Mouse (Mus musculus) left cerebral cortex, postnatal 4 days (tissue): ENCODE measurements at regions not wholly inside any gene's neighbourhood (a gene's known extent, or its start where the extent isn't known, plus 50 kb on each side); places are given as distances from the start of the nearest gene placed in this dataset.
"Not testable (repeated sequence)": the region's sequence is repeated elsewhere in the genome, so short reads cannot be mapped to it uniquely, and the experiment has no call there.

Experiments used
- DNase-seq: peaks from one replicate; pipeline ENCODE4 v3.0.0-alpha.2; 2022
- intact Hi-C: fragments of 180-260 bp; cut with DNase I; formaldehyde crosslinking; loops from one replicate; pipeline ENCODE4 v1.15.1; 2025

GRCm38 (mm10) chr14:18511094-18511493 lies 179.4 kb upstream of the Ube2e1 start:
- peak; percentile 34 for DNase-seq
- intact Hi-C loops: loop anchor here (2.0 kb wide), 1 partner anchor 24 kb away; no protein-coding TSS in a partner anchor

DNA sequence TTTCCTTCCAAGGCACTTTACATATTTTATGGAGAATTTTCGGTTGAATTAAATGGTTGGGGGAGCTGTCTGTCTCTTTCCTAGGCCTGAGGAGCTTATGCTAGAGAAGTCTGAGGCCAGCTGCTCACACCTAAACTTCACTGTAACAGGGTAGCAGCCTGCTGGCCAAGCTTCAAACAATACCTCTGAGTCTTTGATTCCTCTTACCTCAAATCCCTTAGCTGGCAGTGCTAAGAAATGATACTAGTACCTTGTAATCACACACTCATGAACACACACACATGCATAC lies 176.6 kb upstream of the Ube2e1 start:
- no peak for DNase-seq
- intact Hi-C loops: loop anchor here (10.0 kb wide), 1 partner anchor 234 kb away; the partner anchor contains the start of genes Nkiras1 and Rpl15

DNA sequence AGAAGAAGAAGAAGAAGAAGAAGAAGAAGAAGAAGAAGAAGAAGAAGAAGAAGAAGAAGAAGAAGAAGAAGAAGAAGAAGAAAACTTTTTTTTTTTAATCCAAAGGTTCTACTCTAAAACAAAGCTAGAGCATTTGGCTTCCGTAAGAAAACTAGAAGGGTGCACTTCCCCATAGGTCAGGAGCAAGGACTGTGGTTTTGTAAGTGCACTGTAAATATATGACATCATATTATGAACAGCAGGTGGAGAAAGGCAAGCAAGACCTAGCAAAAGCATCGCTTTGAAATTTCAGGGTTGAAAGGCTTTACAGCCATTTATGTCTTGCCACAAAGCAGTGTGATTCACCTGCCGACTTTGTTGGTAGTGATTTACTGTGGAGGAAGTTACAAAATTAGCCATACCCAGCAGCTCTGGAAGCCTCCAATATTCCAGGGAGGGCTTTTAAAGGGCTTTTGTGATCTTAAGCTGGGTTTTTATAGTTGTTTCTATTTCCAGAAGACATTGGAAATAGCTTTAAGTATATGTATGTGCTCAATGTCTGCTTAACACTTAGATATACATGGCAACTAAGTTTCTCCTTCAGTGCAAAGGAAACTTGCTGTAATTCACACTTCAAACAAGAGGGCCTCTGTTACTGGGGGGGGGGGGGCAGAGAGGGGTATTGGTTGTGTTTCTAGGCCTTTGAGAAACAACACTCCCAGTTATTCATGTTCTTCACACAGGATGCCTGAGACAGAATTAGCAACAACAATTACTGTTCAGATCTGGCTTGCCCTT lies 176.1 kb upstream of the Ube2e1 start:
- no peak for DNase-seq
- intact Hi-C loops: loop anchor here (10.0 kb wide), 1 partner anchor 233 kb away; the partner anchor contains the start of genes Nkiras1 and Rpl15

DNA sequence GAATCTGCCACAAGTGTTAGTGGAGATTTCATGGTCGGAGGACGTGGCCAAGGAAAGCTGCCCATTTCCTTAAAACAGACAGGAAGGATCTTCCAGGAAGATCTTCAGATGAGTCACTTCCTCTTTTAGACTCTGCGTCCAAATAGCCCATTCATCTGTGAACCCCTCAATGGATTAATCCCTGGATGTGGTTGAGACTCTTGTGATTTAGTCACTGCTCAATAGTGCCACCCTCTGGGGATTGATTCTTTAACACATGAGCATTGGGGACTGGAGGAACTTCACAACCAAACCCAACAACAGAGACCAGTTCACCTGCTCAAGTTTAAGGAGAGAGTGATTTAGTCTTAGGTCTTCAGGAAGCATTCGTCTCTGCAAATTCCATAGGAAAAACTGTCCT lies 174.5 kb upstream of the Ube2e1 start:
- intact Hi-C loops: loop anchor here (10.0 kb wide), 1 partner anchor 231 kb away; the partner anchor contains the start of genes Nkiras1 and Rpl15
- DNase-seq: no peak

- intact Hi-C loops: loop anchor here (10.0 kb wide), 1 partner anchor 226 kb away; the partner anchor contains the start of genes Nkiras1 and Rpl15
- DNase-seq: peak; percentile 41
These were observed 168.7 kb upstream of the Ube2e1 start for GRCm38 (mm10) chr14:18500249-18500832.

DNA sequence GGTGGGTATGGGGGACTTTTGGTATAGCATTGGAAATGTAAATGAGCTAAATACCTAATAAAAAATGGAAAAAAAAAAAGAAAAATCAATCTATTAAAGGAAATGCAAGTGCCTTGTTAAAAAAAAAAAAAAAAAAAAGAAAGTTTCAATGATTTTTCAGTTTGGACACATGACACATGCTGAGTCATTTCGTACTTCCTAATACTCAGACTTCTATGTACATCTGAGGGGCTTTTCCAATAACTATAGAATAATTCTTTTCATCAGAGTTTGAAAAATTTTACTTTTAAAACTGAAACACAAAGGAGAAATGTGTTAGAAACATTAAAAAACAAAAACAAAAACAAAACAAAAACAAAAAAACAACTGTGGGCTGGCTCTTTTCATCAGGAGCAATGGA lies 162.4 kb upstream of the Ube2e1 start:
- no peak for DNase-seq

DNA sequence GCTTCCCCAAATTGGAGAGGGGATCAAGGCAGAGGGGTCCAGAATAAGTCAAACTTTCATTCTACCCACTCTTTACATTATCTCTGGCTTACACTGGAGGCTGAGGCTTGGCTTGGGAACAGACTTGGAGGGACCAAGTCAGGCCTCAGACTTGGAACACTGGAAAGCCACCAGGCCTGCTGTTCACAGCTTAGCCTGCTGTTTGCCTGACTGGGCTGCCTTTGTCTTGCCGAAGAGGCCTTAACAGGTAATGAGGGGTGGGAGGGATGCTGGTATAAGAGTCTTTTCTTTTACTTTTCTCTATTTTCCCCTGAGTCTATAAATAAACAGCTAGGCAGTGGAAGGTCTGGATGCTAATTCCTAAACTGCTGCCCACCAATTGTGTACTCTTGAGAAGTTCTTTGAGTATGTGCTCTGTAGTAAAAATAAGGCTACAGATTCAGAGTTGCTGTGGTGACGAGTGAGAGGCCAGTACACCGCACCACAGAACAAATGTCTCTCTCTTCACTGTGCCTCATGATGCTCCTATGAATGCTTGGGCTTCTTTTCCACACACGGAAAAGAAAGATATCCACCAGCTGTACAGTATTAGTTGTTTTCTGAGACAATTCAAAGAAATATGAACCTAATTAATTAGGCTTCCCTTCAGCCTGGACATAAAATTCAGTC lies 154.6 kb upstream of the Ube2e1 start:
- intact Hi-C loops: loop anchor here (2.0 kb wide), 1 partner anchor 25 kb away; no protein-coding TSS in a partner anchor

More for the DNA sequence above, 162.4 kb upstream of the Ube2e1 start:
- intact Hi-C loops: no loop called here

DNA sequence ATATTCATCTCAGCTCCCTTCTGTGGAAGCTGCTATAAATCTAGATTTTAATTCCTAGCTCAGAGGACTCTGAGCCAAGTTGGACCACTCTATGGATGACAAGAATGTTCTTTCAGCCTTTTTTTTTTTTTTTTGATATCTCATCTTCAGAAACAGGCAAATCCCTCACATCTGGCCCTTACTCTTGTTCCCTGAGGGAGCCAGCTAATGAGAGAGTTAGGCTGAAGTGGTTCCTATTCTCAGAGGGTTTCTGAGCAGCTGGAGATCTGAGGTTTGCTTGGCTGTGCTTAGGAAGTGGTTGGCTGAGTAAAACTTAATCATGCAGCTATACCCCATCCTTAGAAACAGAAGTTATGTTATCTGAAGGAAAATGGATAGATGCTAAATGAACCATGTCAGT lies 153.9 kb upstream of the Ube2e1 start:
- intact Hi-C loops: no loop called here
- DNase-seq: no peak

More for the DNA sequence above, 154.6 kb upstream of the Ube2e1 start:
- DNase-seq: no peak

DNA sequence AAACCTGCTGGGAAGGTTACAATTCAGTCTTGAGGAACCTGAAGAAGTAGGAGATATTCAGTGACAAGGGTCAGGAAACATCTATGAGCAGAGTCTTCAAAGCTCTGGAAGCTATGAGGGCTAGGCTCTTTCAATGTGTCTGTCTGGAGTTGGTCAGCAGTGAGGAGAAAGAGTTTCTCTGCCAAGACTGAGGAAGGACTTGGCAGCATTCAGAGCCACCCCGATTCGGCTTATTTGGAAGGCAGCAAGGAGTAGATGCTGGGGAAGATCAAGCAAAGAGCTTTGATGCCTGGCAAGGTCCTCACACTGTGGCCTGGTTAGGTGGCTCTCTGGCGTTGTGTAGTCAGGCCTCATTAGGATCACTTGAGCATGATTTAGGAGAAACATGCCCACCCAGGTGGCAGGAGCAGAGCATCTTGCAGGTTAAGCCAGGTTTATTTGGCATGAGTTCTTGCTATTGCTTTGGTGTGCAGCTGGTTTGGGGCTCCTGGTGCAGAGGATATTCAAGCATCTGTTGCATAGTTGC lies 145.2 kb upstream of the Ube2e1 start:
- intact Hi-C loops: no loop called here
- peak; percentile 52 for DNase-seq

GRCm38 (mm10) chr14:18468611-18469010 lies 137.0 kb upstream of the Ube2e1 start:
- intact Hi-C loops: no loop called here
- DNase-seq: peak; percentile 56

DNA sequence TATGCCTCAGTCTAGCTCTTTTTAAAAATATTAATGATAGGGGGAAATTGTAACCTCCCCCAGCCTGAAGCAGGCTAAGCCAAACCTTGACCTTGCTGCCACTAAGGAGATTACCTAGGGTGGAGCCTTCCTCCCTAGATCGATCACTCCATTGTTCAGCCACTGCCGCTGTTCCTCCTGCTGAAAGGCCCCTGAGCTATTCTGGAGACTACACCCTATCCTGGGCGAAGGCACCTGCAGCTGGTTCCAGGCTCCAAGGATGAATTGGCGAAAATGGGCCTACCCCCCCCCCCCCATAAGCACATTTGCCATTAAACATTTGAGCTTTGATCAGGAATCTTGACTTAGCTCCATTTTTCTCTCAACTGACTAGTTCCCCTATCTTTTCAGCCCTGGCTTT lies 135.2 kb upstream of the Ube2e1 start:
- intact Hi-C loops, DNase-seq: not testable (repeated sequence)

DNA sequence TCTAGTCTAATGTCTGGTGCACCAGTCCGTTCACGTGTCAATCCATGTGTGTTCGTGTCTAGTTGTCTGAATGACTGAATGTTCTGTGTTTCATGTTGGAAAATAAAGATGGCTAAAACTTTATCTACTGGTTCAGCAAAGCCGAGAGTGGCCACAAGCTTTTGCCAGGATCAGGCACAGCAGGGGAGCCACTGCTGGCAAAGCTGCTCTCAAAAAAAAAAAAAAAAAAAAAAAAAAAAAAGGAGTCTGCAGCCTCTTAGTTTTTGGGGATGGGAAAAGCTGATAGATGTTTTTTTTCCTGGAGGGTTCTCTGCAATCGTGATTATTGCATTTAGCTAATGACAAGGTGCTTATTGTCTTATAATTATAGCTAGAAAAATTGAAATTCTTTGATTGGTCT lies 132.5 kb upstream of the Ube2e1 start:
- intact Hi-C loops: not testable (repeated sequence)
- DNase-seq: peak; percentile 33

DNA sequence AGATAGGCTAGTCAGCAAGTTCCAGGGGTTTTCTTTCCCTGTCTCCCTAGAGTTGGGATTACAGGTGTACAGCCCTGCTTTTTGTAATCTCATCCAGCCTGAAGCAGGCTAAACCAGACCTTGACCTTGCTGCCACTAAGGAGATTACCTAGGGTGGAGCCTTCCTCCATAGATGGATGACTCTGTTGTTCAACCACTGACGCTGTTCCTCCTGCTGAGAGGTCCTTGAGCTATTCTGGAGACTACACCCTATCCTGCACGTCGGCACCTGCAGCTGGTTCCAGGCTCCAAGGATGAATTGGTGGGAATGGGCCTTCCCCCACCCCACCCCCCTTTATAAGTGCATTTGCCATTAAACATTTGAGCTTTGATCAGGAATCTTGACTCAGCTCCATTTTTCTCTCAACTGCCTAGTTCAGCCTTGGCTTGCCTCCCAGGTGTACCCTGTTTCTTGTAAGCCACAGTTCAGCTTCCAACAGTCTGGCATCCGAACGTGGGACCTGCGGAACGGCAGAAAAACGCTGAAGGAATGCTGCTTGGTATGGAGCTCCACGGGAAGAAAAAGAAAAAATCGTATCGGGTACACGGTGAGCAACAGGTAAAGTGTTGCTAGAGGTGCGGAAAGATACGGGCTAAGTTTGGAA lies 131.7 kb upstream of the Ube2e1 start:
- intact Hi-C loops: no loop called here
- DNase-seq: no peak

GRCm38 (mm10) chr14:18462381-18462780 lies 130.7 kb upstream of the Ube2e1 start:
- no peak for DNase-seq
- intact Hi-C loops: no loop called here

- no peak for DNase-seq
- intact Hi-C loops: no loop called here
These were observed 117.0 kb upstream of the Ube2e1 start for GRCm38 (mm10) chr14:18448666-18449065.

GRCm38 (mm10) chr14:18444492-18444891 lies 112.8 kb upstream of the Ube2e1 start:
- intact Hi-C loops: no loop called here
- DNase-seq: no peak

GRCm38 (mm10) chr14:18428968-18429367 lies 97.3 kb upstream of the Ube2e1 start:
- intact Hi-C loops, DNase-seq: not testable (repeated sequence)

DNA sequence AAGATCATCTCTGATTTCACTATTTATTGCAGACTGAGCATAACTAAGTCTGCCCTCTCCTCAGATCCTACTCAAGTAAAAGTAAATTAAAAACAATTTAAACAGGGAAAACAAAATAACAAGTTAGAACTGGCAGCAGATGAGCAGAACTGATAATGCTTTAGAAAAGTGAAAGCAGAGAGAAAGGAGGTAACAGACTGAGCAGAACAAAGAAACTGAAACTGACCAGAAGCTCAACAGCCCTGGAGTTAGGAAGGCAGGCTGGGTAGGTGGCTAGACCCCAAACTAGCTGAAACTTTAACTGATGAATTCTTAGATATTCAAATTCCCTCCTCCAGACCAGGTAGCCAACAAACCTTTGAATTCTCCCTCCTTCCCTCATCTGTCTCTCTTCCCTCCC lies 94.2 kb upstream of the Ube2e1 start:
- intact Hi-C loops: no loop called here

GRCm38 (mm10) chr14:18416839-18417238 lies 85.2 kb upstream of the Ube2e1 start:
- intact Hi-C loops: no loop called here

More for the DNA sequence above, 94.2 kb upstream of the Ube2e1 start:
- no peak for DNase-seq

GRCm38 (mm10) chr14:18416319-18416718 lies 84.7 kb upstream of the Ube2e1 start:
- intact Hi-C loops: no loop called here
- no peak for DNase-seq

More at GRCm38 (mm10) chr14:18416839-18417238, 85.2 kb upstream of the Ube2e1 start:
- no peak for DNase-seq

DNA sequence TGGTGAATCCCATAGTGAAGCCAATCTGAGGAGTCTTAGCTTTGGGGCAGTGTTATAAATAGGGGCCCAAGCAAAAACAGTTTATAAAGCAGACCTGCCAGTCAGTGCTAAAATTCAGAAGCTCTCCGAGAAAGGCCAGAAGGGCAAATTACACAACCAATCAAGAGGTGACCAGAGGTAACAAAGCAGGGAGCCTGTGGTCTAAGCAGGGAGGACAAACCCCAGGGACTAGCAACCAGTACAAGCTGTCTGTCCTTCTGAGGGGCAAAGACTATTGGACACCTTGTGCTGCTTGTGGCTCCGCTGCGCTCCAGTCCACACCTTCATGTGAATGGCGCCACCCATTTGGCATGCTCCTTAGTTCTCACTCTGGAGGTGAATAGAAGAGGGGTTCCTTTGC lies 67.3 kb upstream of the Ube2e1 start:
- intact Hi-C loops: no loop called here
- no peak for DNase-seq
